Mouse (Mus musculus) embryonic facial prominence, embryonic 13.5 days (tissue): ENCODE results near the gene Efcab5. TPM values are rescaled to one million over a fixed set of nuclear protein-coding genes. Genes with fewer than 3 reads are reported as not detected.
"Not testable (repeated sequence)": the region's sequence is repeated elsewhere in the genome, so short reads cannot be mapped to it uniquely, and the experiment has no call there.

Experiments used
- ATAC-seq: fragments of 200-750 bp; cut with Nextera tagmentation; 2 replicates; pipeline ENCODE4 v1.8.0; 2017; ENCODE audit warnings: low read depth; ENCODE audit not compliant: insufficient number of reproducible peaks, insufficient read depth, low FRiP score, low TSS enrichment
- H3K27ac ChIP-seq: fragments of 300-500 bp; sonication (generic); 2 replicates; pipeline ENCODE4 v1.5.1; 2015; ENCODE audit warnings: moderate library complexity, mild to moderate bottlenecking, inconsistent platforms
- H3K27me3 ChIP-seq: fragments of 300-500 bp; sonication (generic); 2 replicates; pipeline ENCODE4 v1.6.1; 2015; ENCODE audit warnings: mild to moderate bottlenecking, inconsistent platforms
- H3K36me3 ChIP-seq: fragments of 300-500 bp; sonication (generic); 2 replicates; pipeline ENCODE4 v1.6.1; 2015; ENCODE audit warnings: mild to moderate bottlenecking, inconsistent platforms
- H3K4me1 ChIP-seq: fragments of 300-500 bp; sonication (generic); 2 replicates; pipeline ENCODE4 v1.6.1; 2015; ENCODE audit warnings: inconsistent platforms
- H3K4me2 ChIP-seq: fragments of 300-500 bp; sonication (generic); 2 replicates; pipeline ENCODE4 v1.6.1; 2015; ENCODE audit warnings: moderate library complexity, mild to moderate bottlenecking, inconsistent platforms
- H3K4me3 ChIP-seq: fragments of 300-500 bp; sonication (generic); 2 replicates; pipeline ENCODE4 v1.5.1; 2015; ENCODE audit warnings: mild to moderate bottlenecking, inconsistent platforms
- H3K9ac ChIP-seq: fragments of 300-500 bp; sonication (generic); 2 replicates; pipeline ENCODE4 v1.6.1; 2015; ENCODE audit warnings: mild to moderate bottlenecking, inconsistent platforms
- H3K9me3 ChIP-seq: fragments of 300-500 bp; sonication (generic); 2 replicates; pipeline ENCODE4 v1.6.1; 2016; ENCODE audit warnings: inconsistent platforms
- WGBS: fragments of 180-500 bp; shearing (Covaris S2); methylation state at CpG from one replicate; pipeline ENCODE4 v1.1.7; 2015; ENCODE audit warnings: mixed read lengths; 5-methylcytosine and 5-hydroxymethylcytosine counted together
- polyA plus RNA-seq: library from polyadenylated mRNA; unstranded; fragments of >200 nt; fragmentation: Nextera tagmentation; extraction: Ambion mirVana; gene quantifications from 2 replicates; pipeline ENCODE4 v1.2.1, GENCODE M21; 2015

Gene Efcab5
- polyA plus RNA-seq, 1 experiment from 2014 or later: 0.48 TPM

DNA sequence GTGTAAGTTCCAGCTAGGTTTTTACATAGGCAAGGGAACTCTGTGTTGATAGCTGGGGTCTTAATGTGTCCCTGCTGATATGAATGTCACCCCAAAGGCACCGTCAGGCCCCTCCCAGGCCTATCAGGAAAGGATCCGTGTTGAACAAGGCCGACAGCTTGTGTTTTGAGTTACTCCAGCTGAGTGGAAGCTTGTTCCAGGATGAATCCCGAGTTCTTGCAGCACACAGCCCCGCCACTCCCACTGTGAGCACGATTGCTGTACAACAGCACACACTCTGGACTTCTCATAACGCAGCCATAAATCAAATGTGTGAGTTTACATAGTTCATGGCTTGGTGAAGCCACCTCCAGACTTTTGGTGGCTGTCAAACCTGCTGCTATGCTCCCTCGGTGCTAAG is 94.6 kb downstream of the Efcab5 start:
- 62% methylated on average over 8 of the region's 8 CpGs for WGBS
- no peak overlapping the region for H3K4me3 ChIP-seq
- no peak for ATAC-seq
- H3K27ac ChIP-seq: no peak overlapping the region
- peaks cover 4% of the 10 kb centered on the region; the same call in 1 of the 2 replicates for H3K27me3 ChIP-seq
- no peaks in the 10 kb centered on the region for H3K9me3 ChIP-seq
- no peak overlapping the region for H3K4me2 ChIP-seq
- H3K9ac ChIP-seq: no peak overlapping the region
- H3K4me1 ChIP-seq: peaks cover 6% of the 10 kb centered on the region; the same call in 1 of the 2 replicates
- H3K36me3 ChIP-seq: no peaks in the 10 kb centered on the region

DNA sequence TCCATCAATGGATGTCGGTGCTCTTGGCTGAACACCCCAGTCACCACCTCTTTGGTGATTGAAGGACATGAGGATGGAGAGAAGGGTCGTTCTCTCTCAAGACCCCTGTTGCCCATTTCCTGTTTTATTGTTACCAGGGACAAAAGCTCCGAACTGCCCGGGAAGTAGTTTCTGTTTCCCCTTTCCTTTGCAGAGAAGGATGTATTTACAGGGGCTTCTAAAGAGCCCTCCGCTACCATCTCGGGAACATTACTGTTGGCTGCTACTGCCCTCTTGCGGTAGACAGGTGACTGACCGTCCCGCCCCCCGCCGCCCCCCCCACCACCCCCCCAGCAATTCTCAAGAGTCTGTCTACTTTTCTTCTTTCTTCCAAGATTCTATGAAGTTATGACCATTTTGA is 95.6 kb downstream of the Efcab5 start:
- 0 out of 2 replicates have a peak overlapping the region, but pooled peaks have one; percentile 61 for H3K9ac ChIP-seq
- 1% methylated on average over 11 of the region's 11 CpGs for WGBS
- H3K4me2 ChIP-seq: peak overlapping the region; percentile 60
- peak overlapping the region; percentile 39 for H3K4me3 ChIP-seq
- ATAC-seq: no peak
- H3K27ac ChIP-seq: no peak overlapping the region
- no peaks in the 10 kb centered on the region for H3K36me3 ChIP-seq
- no peaks in the 10 kb centered on the region for H3K9me3 ChIP-seq
- peaks cover 6% of the 10 kb centered on the region; the same call in 1 of the 2 replicates for H3K4me1 ChIP-seq
- peaks cover 5% of the 10 kb centered on the region; the same call in 1 of the 2 replicates for H3K27me3 ChIP-seq

DNA sequence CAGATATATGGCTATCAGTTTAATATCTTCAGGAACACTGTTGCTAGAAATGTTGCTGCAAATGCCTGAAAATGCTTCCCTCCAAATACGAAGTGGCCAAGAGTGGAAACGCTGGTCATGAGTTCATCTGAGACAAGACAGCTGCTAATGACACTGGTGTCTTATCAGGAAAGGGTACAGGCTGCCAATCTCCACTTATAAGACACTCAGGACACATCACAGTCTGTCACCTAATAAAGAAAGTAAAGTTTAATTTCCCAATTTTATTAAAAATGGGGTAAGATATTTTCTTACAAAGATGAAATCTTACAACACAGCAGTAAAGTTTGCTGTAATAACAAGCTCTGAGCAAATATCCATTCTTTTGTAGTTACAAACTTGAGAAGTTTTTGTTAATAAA is 99.6 kb downstream of the Efcab5 start:
- H3K9me3 ChIP-seq: no peaks in the 10 kb centered on the region
- no peak overlapping the region for H3K27ac ChIP-seq
- ATAC-seq: no peak
- H3K4me1 ChIP-seq: no peaks in the 10 kb centered on the region
- WGBS: 75% methylated on average over 2 of the region's 2 CpGs
- H3K4me3 ChIP-seq: no peak overlapping the region
- no peak overlapping the region for H3K9ac ChIP-seq
- H3K36me3 ChIP-seq: no peaks in the 10 kb centered on the region
- peaks cover 10% of the 10 kb centered on the region; the same call in 1 of the 2 replicates for H3K27me3 ChIP-seq
- H3K4me2 ChIP-seq: no peak overlapping the region

DNA sequence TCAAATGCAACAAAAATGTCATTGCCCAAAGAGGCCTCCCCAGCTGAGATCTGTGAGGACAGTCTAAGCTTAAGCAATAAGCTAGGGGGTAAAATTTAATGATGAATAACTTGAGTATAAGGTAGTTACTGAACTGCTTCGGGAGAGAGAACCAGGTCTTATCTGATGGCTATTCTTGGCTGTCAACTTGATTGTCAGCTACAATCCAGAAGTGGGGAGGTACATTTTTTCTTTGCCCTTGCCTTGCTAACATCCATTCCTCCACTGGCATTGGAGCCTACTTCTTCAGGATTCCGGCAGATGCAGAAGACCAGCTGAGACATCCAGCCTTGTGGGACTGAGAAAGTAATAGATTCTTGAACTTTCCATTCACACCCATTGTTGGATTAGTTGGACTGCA is 101.8 kb downstream of the Efcab5 start:
- Histone ChIP-seq H3K27ac (no peak overlapping the region), H3K4me1 (no peaks in the 10 kb centered on the region), H3K36me3 (no peaks in the 10 kb centered on the region), H3K9me3 (no peaks in the 10 kb centered on the region), H3K9ac (no peak overlapping the region), H3K4me2 (no peak overlapping the region), H3K4me3 (no peak overlapping the region), H3K27me3 (peaks cover 14% of the 10 kb centered on the region; the same call in 1 of the 2 replicates)
- no peak for ATAC-seq
- 74% methylated on average over 2 of the region's 2 CpGs for WGBS

DNA sequence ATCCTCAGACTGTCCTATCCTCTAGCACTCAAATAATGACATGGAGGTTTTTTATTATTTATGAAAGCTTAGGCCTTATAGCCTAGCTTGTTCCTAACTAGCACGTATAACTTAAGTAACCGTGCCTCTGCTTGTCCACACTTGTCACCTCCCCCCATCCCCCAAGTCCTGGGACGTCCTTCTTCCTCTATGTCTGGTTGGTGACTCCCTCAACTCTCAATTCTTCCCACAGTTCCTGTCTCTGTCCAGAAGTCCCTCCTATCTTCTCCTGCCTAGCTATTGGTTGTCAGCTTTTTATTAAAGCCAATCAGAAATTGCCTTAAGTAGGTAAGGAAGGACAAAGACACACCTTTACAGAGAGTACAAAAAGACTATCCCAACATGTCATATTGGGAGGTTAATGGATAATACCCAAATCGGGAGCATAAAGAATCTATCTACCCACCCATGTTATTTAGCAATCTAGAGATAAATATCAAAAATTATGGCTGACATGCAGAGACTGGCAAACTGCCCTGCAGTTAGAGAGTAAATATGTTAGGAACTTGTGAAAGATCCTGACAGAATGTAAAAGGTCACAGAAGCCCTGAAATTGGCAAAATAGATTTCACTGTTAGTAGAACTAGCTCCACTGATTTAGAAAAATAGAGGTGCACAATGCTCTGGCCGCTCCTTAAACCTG is 104.6 kb downstream of the Efcab5 start:
- Histone ChIP-seq H3K36me3 (no peaks in the 10 kb centered on the region), H3K27me3 (peaks cover 27% of the 10 kb centered on the region), H3K4me3 (no peak overlapping the region), H3K4me1 (no peaks in the 10 kb centered on the region), H3K27ac (no peak overlapping the region), H3K9me3 (no peaks in the 10 kb centered on the region), H3K9ac (no peak overlapping the region), H3K4me2 (no peak overlapping the region)
- 57% methylated on average over 5 of the region's 5 CpGs for WGBS
- ATAC-seq: no peak

DNA sequence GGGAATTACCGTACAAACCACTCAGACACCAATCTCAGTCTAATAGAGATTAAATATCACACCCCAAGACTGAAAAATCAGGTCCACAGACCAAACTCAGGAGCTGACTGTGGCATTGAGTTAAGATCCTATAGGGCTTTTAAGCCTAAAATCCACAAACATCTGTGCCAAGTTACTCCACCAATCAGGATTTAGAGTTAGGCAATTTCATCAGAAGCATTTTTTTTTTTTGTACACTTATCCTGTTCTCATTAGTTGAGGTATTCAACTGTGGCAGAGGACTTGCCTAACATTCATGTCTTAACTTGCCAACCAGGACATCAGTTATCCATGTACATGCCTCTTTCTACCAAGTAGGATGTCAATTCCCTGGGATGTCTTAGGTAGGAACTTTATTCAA is 109.4 kb downstream of the Efcab5 start:
- H3K9ac ChIP-seq: no peak overlapping the region
- H3K4me2 ChIP-seq: no peak overlapping the region
- no peaks in the 10 kb centered on the region for H3K9me3 ChIP-seq
- 93% methylated on average over 1 of the region's 1 CpGs for WGBS
- no peak for ATAC-seq
- peaks cover 18% of the 10 kb centered on the region for H3K36me3 ChIP-seq
- peaks cover 10% of the 10 kb centered on the region for H3K4me1 ChIP-seq
- H3K27ac ChIP-seq: no peak overlapping the region
- peaks cover 17% of the 10 kb centered on the region for H3K27me3 ChIP-seq
- no peak overlapping the region for H3K4me3 ChIP-seq

DNA sequence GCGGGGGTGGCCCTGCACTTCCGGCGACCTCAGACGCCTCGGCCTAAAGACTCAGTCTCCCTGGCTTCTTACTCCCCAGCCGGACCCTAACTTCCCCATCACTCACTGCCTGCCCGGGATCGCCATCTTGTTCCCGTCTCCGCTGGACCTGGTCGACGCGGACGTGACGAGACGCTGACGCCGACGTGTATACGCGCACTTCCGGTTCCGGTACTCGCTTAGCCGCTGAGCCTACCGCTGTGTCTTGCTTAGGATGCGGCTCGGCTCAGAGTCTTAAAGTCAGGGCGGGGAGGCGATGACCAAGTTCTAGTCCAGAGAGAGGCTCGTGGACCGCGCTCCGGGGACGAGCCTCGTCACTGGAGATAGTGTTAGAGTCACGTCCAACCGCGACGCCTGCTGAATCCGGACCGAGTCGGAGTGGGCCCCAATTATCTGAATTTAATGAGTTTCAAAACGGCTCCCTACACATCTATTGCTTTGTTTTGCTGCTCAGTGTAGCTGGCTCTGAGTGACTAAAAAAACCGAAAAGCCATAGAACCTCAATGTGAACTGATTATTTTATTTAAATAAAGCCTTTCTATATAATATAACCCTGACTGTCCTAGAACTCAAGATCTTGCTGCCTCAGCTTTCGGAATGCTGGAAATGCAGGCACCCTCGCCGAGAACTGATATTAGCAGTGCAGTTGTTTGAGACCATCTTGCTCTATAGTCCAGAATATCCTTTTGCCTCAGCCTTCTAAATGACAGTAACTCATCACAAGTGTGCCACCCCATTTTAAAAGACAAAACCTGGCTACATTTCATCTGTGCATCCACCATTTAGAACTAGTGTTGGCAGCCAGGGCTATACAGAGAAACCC is 110.3 kb downstream of the Efcab5 start, which contains the start of gene Nsrp1:
TSS of gene Nsrp1 (minus strand) at position 163 of the 862 bp plus-strand sequence.
- Histone ChIP-seq H3K4me2 (peak within 1 kb of the TSS; percentile 86), H3K27ac (peak within 1 kb of the TSS; percentile 87), H3K9me3 (no peaks in the 10 kb centered on the region), H3K9ac (peak within 1 kb of the TSS; percentile 93), H3K4me3 (peak within 1 kb of the TSS; percentile 89), H3K36me3 (peaks cover 26% of the 10 kb centered on the region), H3K4me1 (peaks cover 10% of the 10 kb centered on the region), H3K27me3 (peaks cover 17% of the 10 kb centered on the region)
- ATAC-seq: peak; percentile 95
- WGBS: 4% methylated on average over 48 of the region's 48 CpGs

DNA sequence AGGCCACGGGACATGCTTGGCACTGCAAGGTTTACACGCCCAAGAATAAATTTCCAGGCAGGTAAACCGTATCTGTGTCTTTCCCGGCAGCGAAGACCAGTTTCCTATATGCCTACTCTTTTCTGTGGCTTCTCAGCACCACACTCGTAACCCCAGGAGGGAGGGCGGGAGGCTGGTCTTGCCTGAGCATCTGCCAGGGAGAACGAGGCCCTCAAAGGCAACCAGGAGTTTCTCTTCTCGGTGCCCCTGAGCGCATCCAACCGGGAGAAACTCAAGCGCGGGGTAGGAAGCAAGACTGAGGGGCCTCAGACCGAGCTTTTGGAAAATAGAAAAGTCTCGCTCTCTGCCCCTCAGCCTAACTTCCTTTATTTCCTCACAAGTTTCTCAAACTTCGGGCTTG is 111.0 kb downstream of the Efcab5 start:
- Histone ChIP-seq H3K4me2 (peak overlapping the region; percentile 86), H3K4me3 (peak overlapping the region; percentile 89), H3K36me3 (peaks cover 31% of the 10 kb centered on the region), H3K9me3 (no peaks in the 10 kb centered on the region), H3K9ac (peak overlapping the region; percentile 93), H3K27ac (peak overlapping the region; percentile 87), H3K4me1 (peaks cover 10% of the 10 kb centered on the region), H3K27me3 (peaks cover 14% of the 10 kb centered on the region)
- 3% methylated on average over 16 of the region's 16 CpGs for WGBS
- ATAC-seq: no peak

DNA sequence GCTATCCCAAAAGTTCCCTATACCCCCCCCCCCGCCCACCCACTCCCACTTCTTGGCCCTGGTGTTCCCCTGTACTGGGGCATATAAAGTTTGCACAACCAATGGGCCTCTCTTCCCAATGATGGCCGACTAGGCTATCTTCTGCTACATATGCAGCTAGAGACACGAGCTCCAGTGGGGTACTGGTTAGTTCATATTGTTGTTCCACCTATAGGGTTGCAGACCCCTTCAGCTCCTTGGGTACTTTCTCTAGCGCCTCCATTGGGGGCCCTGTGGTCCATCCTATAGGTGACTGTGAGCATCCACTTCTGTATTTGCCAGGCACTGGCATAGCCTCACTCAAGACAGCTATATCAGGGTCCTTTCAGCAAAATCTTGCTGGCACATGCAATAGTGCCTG is 111.4 kb downstream of the Efcab5 start:
- WGBS: 55% methylated on average over 4 of the region's 4 CpGs
- Histone ChIP-seq H3K36me3 (peaks cover 32% of the 10 kb centered on the region), H3K9ac (peak overlapping the region; percentile 93), H3K27me3 (peaks cover 14% of the 10 kb centered on the region), H3K4me2 (peak overlapping the region; percentile 86), H3K4me3 (peak overlapping the region; percentile 89)
- not testable (repeated sequence) for H3K9me3 ChIP-seq, H3K4me1 ChIP-seq, H3K27ac ChIP-seq, ATAC-seq

DNA sequence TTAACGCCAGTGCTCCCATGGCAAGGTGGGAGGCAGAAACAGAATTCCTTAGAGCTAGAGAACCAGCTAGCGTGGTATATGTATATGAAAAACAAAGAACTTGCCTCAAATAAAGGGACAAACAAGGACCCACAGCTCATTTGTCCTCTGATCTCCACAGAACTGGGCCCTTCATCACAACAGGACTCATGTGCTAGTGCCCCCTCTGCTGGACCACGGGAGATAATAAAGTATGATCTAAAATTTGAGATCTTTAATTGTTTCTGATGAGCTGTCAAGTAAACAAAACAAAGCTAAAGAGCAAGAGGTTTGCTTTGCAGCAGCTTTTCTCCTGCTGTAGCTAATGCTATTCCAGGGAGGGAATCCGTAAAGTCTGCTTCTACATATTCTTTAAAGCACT is 118.0 kb downstream of the Efcab5 start:
- Histone ChIP-seq H3K9ac (no peak overlapping the region), H3K4me3 (no peak overlapping the region), H3K4me1 (no peaks in the 10 kb centered on the region; the same call in 1 of the 2 replicates), H3K4me2 (no peak overlapping the region), H3K9me3 (no peaks in the 10 kb centered on the region), H3K27ac (no peak overlapping the region), H3K27me3 (no peaks in the 10 kb centered on the region), H3K36me3 (peaks cover 47% of the 10 kb centered on the region)
- no peak for ATAC-seq
- WGBS: 73% methylated on average over 4 of the region's 4 CpGs

DNA sequence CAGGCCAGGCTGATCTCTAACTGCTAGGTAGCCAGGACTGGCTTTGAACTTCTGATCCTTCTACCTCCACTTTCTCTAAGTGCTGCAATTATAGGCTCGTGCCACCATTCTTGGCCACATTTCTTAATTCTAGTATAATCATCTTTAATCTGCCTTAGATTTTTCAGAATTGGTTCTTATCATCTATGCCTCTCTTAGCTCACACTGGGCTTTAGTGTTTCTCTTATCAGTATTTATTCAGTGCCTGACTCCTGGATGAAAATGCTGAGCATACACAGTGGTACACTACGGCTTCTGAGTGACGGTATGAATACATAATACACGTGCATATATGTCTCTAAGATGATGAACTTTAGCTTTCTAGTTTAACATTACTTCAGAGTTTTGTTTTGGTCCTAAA is 119.9 kb downstream of the Efcab5 start:
- H3K27me3 ChIP-seq: no peaks in the 10 kb centered on the region
- no peak overlapping the region for H3K4me2 ChIP-seq
- no peak overlapping the region for H3K9ac ChIP-seq
- no peak for ATAC-seq
- no peaks in the 10 kb centered on the region for H3K9me3 ChIP-seq
- H3K27ac ChIP-seq: no peak overlapping the region
- 91% methylated on average over 4 of the region's 4 CpGs for WGBS
- no peak overlapping the region for H3K4me3 ChIP-seq
- peaks cover 28% of the 10 kb centered on the region for H3K36me3 ChIP-seq
- H3K4me1 ChIP-seq: no peaks in the 10 kb centered on the region; the same call in 1 of the 2 replicates
